Comparison of ENCODE assay signal across 8 mouse cellular contexts in genomic region chr2:30094208-30094588, GRCm38 (mm10). TPM values are rescaled to one million over a fixed set of nuclear protein-coding genes. Genes with fewer than 3 reads are reported as not detected.
DNase-seq lines count a peak whose midpoint lies in the region; ATAC-seq and TF ChIP-seq lines count a peak whose summit lies in the region.

No protein-coding gene starts in this region.

- DNase-seq in kidney, postnatal 36 days, result no peak
- DNase-seq in G1E (ENCODE audit: low spot score), result no peak
- DNase-seq in liver, adult 2 months (ENCODE audit: extremely low read depth, low read depth, low spot score), result no peak
- no peak for DNase-seq in ovary, adult 18-20 months (ENCODE audit: low spot score)
- DNase-seq in layer of hippocampus, adult 9-10 months (ENCODE audit: low spot score), result no peak
- DNase-seq in gastrocnemius, postnatal 14 days, result no peak

- H3K9me3 ChIP-seq in kidney, embryonic 16.5 days (ENCODE audit: low read length), result no peaks in the 10 kb centered on the region
- H3K9me3 ChIP-seq in G1E (replicated peaks), result no peaks in the 10 kb centered on the region
- H3K9me3 ChIP-seq in embryonic facial prominence, embryonic 15.5 days (replicated peaks), result no peaks in the 10 kb centered on the region

- no peaks in the 10 kb centered on the region for H3K79me2 ChIP-seq in liver, adult 2 months (ENCODE audit: control insufficient read depth, insufficient read depth, low read length)

- intact Hi-C loops in gastrocnemius, postnatal 14 days (cut with DNase I; ENCODE audit: low total_unique reads), result no loop called here

- peak overlapping the region; percentile 77 for H3K27ac ChIP-seq in kidney, embryonic 16.5 days (ENCODE audit: low read length)
- H3K27ac ChIP-seq in embryonic facial prominence, embryonic 15.5 days (replicated peaks), result peak overlapping the region; percentile 81
- H3K27ac ChIP-seq in liver, adult 2 months (replicated peaks; ENCODE audit: insufficient read depth, low read depth, low read length), result peak overlapping the region; percentile 59

- peak overlapping the region; percentile 63 for H3K4me3 ChIP-seq in kidney, embryonic 16.5 days (ENCODE audit: low read length)
- peak overlapping the region; percentile 82 for H3K4me3 ChIP-seq in G1E (ENCODE audit: low read depth, low read length)
- peak overlapping the region; percentile 72 for H3K4me3 ChIP-seq in embryonic facial prominence, embryonic 15.5 days (replicated peaks)
- H3K4me3 ChIP-seq in liver, adult 2 months (ENCODE audit: insufficient read depth, low read depth, low read length), result peak overlapping the region; percentile 88

- no peak for TF ChIP-seq POLR2A in liver, adult 2 months (IDR thresholded peaks at IDR 0.05; ENCODE audit: extremely low read depth, insufficient read depth, low read length)

- peak overlapping the region; percentile 93 for H3K4me2 ChIP-seq in kidney, embryonic 16.5 days (replicated peaks; ENCODE audit: low read depth, low read length)
- H3K4me2 ChIP-seq in embryonic facial prominence, embryonic 15.5 days (replicated peaks), result peak overlapping the region; percentile 79

- no peaks in the 10 kb centered on the region for H3K27me3 ChIP-seq in kidney, embryonic 16.5 days (ENCODE audit: insufficient read depth, low read length)
- no peaks in the 10 kb centered on the region for H3K27me3 ChIP-seq in G1E (ENCODE audit: insufficient read depth, low read length)
- no peaks in the 10 kb centered on the region for H3K27me3 ChIP-seq in embryonic facial prominence, embryonic 15.5 days
- H3K27me3 ChIP-seq in liver, adult 2 months (ENCODE audit: control insufficient read depth, insufficient read depth, low read length), result no peaks in the 10 kb centered on the region

- ATAC-seq in kidney, embryonic 16.5 days (ENCODE audit: low FRiP score, low TSS enrichment), result no peak
- no peak for ATAC-seq in G1E (ENCODE audit: extremely low read depth, insufficient number of reproducible peaks, low FRiP score, poor library complexity, severe bottlenecking)
- ATAC-seq in embryonic facial prominence, embryonic 15.5 days (ENCODE audit: insufficient number of reproducible peaks, low FRiP score, low TSS enrichment, low read depth), result no peak

- peak overlapping the region; percentile 79 for H3K9ac ChIP-seq in kidney, embryonic 16.5 days (replicated peaks; ENCODE audit: low read length)
- H3K9ac ChIP-seq in embryonic facial prominence, embryonic 15.5 days, result peak overlapping the region; percentile 51
- H3K9ac ChIP-seq in liver, adult 2 months (ENCODE audit: low read depth, low read length), result peak overlapping the region; percentile 66

- WGBS in kidney, embryonic 16.5 days, result under 1% methylated on average over 13 of the region's 13 CpGs
- 2% methylated on average over 13 of the region's 13 CpGs for WGBS in embryonic facial prominence, embryonic 15.5 days
- WGBS in liver, adult 2 months, result 4% methylated on average over 13 of the region's 13 CpGs

- H3K36me3 ChIP-seq in kidney, embryonic 16.5 days (ENCODE audit: insufficient read depth, low read length), result peaks cover 11% of the 10 kb centered on the region; the same call in 1 of the 2 replicates
- H3K36me3 ChIP-seq in G1E (replicated peaks), result peaks cover 71% of the 10 kb centered on the region
- H3K36me3 ChIP-seq in embryonic facial prominence, embryonic 15.5 days, result peaks cover 45% of the 10 kb centered on the region
- H3K36me3 ChIP-seq in liver, adult 2 months (ENCODE audit: control insufficient read depth, insufficient read depth, low read length), result no peaks in the 10 kb centered on the region

- no peak for TF ChIP-seq CTCF in G1E (IDR thresholded peaks at IDR 0.05; ENCODE audit: low read depth, low read length)
- no peak for TF ChIP-seq CTCF in liver, adult 2 months (IDR thresholded peaks at IDR 0.05; ENCODE audit: low read depth, low read length)

- peaks cover 20% of the 10 kb centered on the region; the same call in 1 of the 2 replicates for H3K4me1 ChIP-seq in kidney, embryonic 16.5 days (ENCODE audit: insufficient read depth, low read length)
- H3K4me1 ChIP-seq in G1E (ENCODE audit: insufficient read depth, low read depth, low read length), result peaks cover 45% of the 10 kb centered on the region
- H3K4me1 ChIP-seq in embryonic facial prominence, embryonic 15.5 days, result peaks cover 26% of the 10 kb centered on the region
- no peaks in the 10 kb centered on the region for H3K4me1 ChIP-seq in liver, adult 2 months (ENCODE audit: control insufficient read depth, insufficient read depth, low read length)

RNA-seq across cellular contexts. Expression of gene Zdhhc12, which starts 0.8 kb away (rescaled TPM):
- 41.6 and 42.6 TPM in 2 replicates for polyA plus RNA-seq in kidney, embryonic 16.5 days (2015; fragmentation: Nextera tagmentation; extraction: Ambion mirVana)
- total RNA-seq in G1E (2014; fragmentation: Nextera tagmentation) (25.4 and 29.4 TPM in 2 replicates), G1E (2017) (9.5 and 10.3 TPM in 2 replicates)
- polyA plus RNA-seq in G1E (2012), result 31.0 and 31.4 TPM in 2 replicates
- polyA plus RNA-seq in embryonic facial prominence, embryonic 15.5 days (2015; fragmentation: Nextera tagmentation; extraction: Ambion mirVana), result 25.2 and 30.0 TPM in 2 replicates
- total RNA-seq in liver, adult 2 months (2014; rRNA removed), result 16.8 and 26.1 TPM in 2 replicates
- 48.9 and 53.4 TPM in 2 replicates for polyA plus RNA-seq in liver, adult 2 months (2012; rRNA removed)
- 1 to 10 TPM; 3.5 to 4.0 TPM for total RNA-seq in gastrocnemius, postnatal 14 days (2021)

RNA-seq across cellular contexts. Expression of gene Pkn3, which starts 16.7 kb away (rescaled TPM):
- polyA plus RNA-seq in kidney, embryonic 16.5 days (2015; fragmentation: Nextera tagmentation; extraction: Ambion mirVana), result 13.5 and 15.9 TPM in 2 replicates
- 1.6 and 2.4 TPM in 2 replicates for total RNA-seq in G1E (2014; fragmentation: Nextera tagmentation)
- total RNA-seq in G1E (2017), result 4.5 and 5.9 TPM in 2 replicates
- 13.3 and 14.5 TPM in 2 replicates for polyA plus RNA-seq in G1E (2012)
- polyA plus RNA-seq in embryonic facial prominence, embryonic 15.5 days (2015; fragmentation: Nextera tagmentation; extraction: Ambion mirVana), result 8.2 and 9.5 TPM in 2 replicates
- total RNA-seq in liver, adult 2 months (2014; rRNA removed), result 0.40 and 0.74 TPM in 2 replicates
- polyA plus RNA-seq in liver, adult 2 months (2012; rRNA removed), result 0.96 and 1.5 TPM in 2 replicates
- total RNA-seq in gastrocnemius, postnatal 14 days (2021), result 1 to 10 TPM; 5.9 to 6.4 TPM

RNA-seq across cellular contexts. Expression of gene Zer1, which starts 30.2 kb away (rescaled TPM):
- 5.6 and 8.0 TPM in 2 replicates for polyA plus RNA-seq in kidney, embryonic 16.5 days (2015; fragmentation: Nextera tagmentation; extraction: Ambion mirVana)
- total RNA-seq in G1E (2014; fragmentation: Nextera tagmentation) (25.1 and 25.8 TPM in 2 replicates), G1E (2017) (9.7 and 10.4 TPM in 2 replicates)
- 13.2 and 18.9 TPM in 2 replicates for polyA plus RNA-seq in G1E (2012)
- polyA plus RNA-seq in embryonic facial prominence, embryonic 15.5 days (2015; fragmentation: Nextera tagmentation; extraction: Ambion mirVana), result 9.3 and 10.1 TPM in 2 replicates
- total RNA-seq in liver, adult 2 months (2014; rRNA removed), result 7.1 and 9.5 TPM in 2 replicates
- 25.4 and 27.1 TPM in 2 replicates for polyA plus RNA-seq in liver, adult 2 months (2012; rRNA removed)
- 10 to 100 TPM; 17.7 to 20.6 TPM for total RNA-seq in gastrocnemius, postnatal 14 days (2021)

RNA-seq across cellular contexts. Expression of gene Set, which starts 37.0 kb away (rescaled TPM):
- polyA plus RNA-seq in kidney, embryonic 16.5 days (2015; fragmentation: Nextera tagmentation; extraction: Ambion mirVana), result 430 and 458 TPM in 2 replicates
- total RNA-seq in G1E (2014; fragmentation: Nextera tagmentation) (751 and 948 TPM in 2 replicates), G1E (2017) (667 and 849 TPM in 2 replicates)
- polyA plus RNA-seq in G1E (2012), result 806 and 885 TPM in 2 replicates
- polyA plus RNA-seq in embryonic facial prominence, embryonic 15.5 days (2015; fragmentation: Nextera tagmentation; extraction: Ambion mirVana), result 351 and 370 TPM in 2 replicates
- total RNA-seq in liver, adult 2 months (2014; rRNA removed), result 64.2 and 85.1 TPM in 2 replicates
- 25.9 and 26.3 TPM in 2 replicates for polyA plus RNA-seq in liver, adult 2 months (2012; rRNA removed)
- total RNA-seq in gastrocnemius, postnatal 14 days (2021), result 10 to 100 TPM; 75.4 to 90.4 TPM

RNA-seq across cellular contexts. Expression of gene Tbc1d13, which starts 39.3 kb away (rescaled TPM):
- 8.2 and 12.3 TPM in 2 replicates for polyA plus RNA-seq in kidney, embryonic 16.5 days (2015; fragmentation: Nextera tagmentation; extraction: Ambion mirVana)
- total RNA-seq in G1E (2014; fragmentation: Nextera tagmentation), result 30.2 and 38.6 TPM in 2 replicates
- total RNA-seq in G1E (2017), result 38.0 and 38.5 TPM in 2 replicates
- polyA plus RNA-seq in G1E (2012), result 24.5 and 25.2 TPM in 2 replicates
- 6.9 and 9.3 TPM in 2 replicates for polyA plus RNA-seq in embryonic facial prominence, embryonic 15.5 days (2015; fragmentation: Nextera tagmentation; extraction: Ambion mirVana)
- total RNA-seq in liver, adult 2 months (2014; rRNA removed), result 25.8 and 26.6 TPM in 2 replicates
- 36.3 and 42.6 TPM in 2 replicates for polyA plus RNA-seq in liver, adult 2 months (2012; rRNA removed)
- 10 to 100 TPM; 12.0 to 13.7 TPM for total RNA-seq in gastrocnemius, postnatal 14 days (2021)
